Mouse (Mus musculus): ENCODE data around the gene Capn7. TPM values are rescaled to one million over a fixed set of nuclear protein-coding genes. Genes with fewer than 3 reads are reported as not detected.
A peak's percentile ranks its signal among the peaks of the same experiment; 100 is the strongest.

Capn7 gene
- polyA plus RNA-seq, 1 experiment from 2014 or later: 90.6 TPM

DNA sequence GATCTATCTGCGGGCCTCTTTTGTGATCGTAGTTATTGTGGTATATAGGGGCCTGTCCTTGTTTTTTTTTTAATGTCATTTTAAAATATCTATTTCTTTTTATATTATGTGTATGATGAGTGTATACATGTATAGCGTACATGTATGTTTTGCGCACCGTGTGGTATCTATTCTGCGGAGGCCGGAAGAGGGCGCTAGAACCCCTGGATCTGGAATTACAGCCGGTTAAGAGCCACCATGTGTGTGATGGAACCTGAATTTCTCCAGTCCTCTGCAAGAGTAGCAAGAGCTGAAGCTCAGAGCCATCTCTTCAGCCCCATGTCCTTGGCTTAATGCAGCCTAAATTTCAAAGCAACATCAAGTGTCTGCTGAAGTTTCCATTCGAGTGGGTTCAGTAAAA is 11.6 kb upstream of the Capn7 start:
- Histone ChIP-seq H3K9me3 (ENCODE audit: control insufficient read depth, low read length) (no peaks in the 10 kb centered on the region), H3K9ac (no peak overlapping the region), H3K36me3 (replicated peaks; ENCODE audit: control insufficient read depth, insufficient read depth) (no peaks in the 10 kb centered on the region), H3K27me3 (ENCODE audit: control insufficient read depth, insufficient read depth, low read length) (no peaks in the 10 kb centered on the region), H3K4me3 (replicated peaks; ENCODE audit: low read length) (no peak overlapping the region), H3K4me1 (replicated peaks; ENCODE audit: control insufficient read depth, insufficient read depth, low read length) (no peaks in the 10 kb centered on the region), H3K27ac (no peak overlapping the region), H3K4me2 (replicated peaks) (no peak overlapping the region)
- 65% methylated on average over 10 of the region's 10 CpGs for WGBS
- ATAC-seq (ENCODE audit: low FRiP score) (no peak), DNase-seq (ENCODE audit: low spot score) (no peak)

GRCm38 (mm10) chr14:31325551-31325950 is 10.9 kb upstream of the Capn7 start:
- 55% methylated on average over 5 of the region's 5 CpGs for WGBS
- Histone ChIP-seq H3K4me1 (replicated peaks; ENCODE audit: control insufficient read depth, insufficient read depth, low read length) (no peaks in the 10 kb centered on the region), H3K4me2 (replicated peaks) (no peak overlapping the region), H3K27me3 (ENCODE audit: control insufficient read depth, insufficient read depth, low read length) (no peaks in the 10 kb centered on the region), H3K27ac (no peak overlapping the region), H3K9ac (no peak overlapping the region), H3K36me3 (replicated peaks; ENCODE audit: control insufficient read depth, insufficient read depth) (no peaks in the 10 kb centered on the region), H3K4me3 (replicated peaks; ENCODE audit: low read length) (no peak overlapping the region), H3K9me3 (ENCODE audit: control insufficient read depth, low read length) (no peaks in the 10 kb centered on the region)
- DNase-seq (ENCODE audit: low spot score) (no peak), ATAC-seq (ENCODE audit: low FRiP score) (no peak)

GRCm38 (mm10) chr14:31326770-31327169 is 9.7 kb upstream of the Capn7 start:
- H3K9ac ChIP-seq: no peak overlapping the region
- 86% methylated on average over 7 of the region's 7 CpGs for WGBS
- DNase-seq (ENCODE audit: low spot score): no peak
- no peak overlapping the region for H3K4me3 ChIP-seq (replicated peaks; ENCODE audit: low read length)
- H3K36me3 ChIP-seq (replicated peaks; ENCODE audit: control insufficient read depth, insufficient read depth): no peaks in the 10 kb centered on the region
- no peaks in the 10 kb centered on the region for H3K4me1 ChIP-seq (replicated peaks; ENCODE audit: control insufficient read depth, insufficient read depth, low read length)
- H3K4me2 ChIP-seq (replicated peaks): no peak overlapping the region
- H3K9me3 ChIP-seq (ENCODE audit: control insufficient read depth, low read length): no peaks in the 10 kb centered on the region
- ATAC-seq (ENCODE audit: low FRiP score): no peak
- no peaks in the 10 kb centered on the region for H3K27me3 ChIP-seq (ENCODE audit: control insufficient read depth, insufficient read depth, low read length)
- H3K27ac ChIP-seq: no peak overlapping the region

DNA sequence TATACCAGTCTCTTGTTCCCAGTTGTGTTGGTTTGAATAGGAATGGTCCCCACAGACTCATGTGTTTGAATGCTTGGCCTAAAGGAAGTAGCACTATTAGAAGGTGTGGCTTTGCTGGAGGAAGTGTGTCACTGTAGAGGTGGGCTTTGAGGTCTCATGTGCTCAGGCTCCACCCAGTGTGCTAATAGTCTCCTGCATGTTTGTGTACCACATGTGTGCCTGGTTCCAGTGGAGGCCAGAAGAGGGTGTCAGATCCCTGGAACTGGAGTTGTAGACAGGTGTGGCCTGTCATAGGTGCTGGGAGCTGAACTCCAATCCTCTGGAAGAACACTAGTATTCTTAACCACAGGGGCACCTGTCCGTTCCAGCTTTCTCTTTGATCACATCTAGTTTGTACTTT is 9.2 kb upstream of the Capn7 start:
- H3K27ac ChIP-seq: no peak overlapping the region
- WGBS: 90% methylated on average over 1 of the region's 1 CpGs
- H3K4me3 ChIP-seq (replicated peaks; ENCODE audit: low read length): no peak overlapping the region
- H3K9ac ChIP-seq: no peak overlapping the region
- no peaks in the 10 kb centered on the region for H3K4me1 ChIP-seq (replicated peaks; ENCODE audit: control insufficient read depth, insufficient read depth, low read length)
- DNase-seq (ENCODE audit: low spot score) (no peak), ATAC-seq (ENCODE audit: low FRiP score) (no peak)
- H3K4me2 ChIP-seq (replicated peaks): no peak overlapping the region
- H3K36me3 ChIP-seq (replicated peaks; ENCODE audit: control insufficient read depth, insufficient read depth): no peaks in the 10 kb centered on the region
- no peaks in the 10 kb centered on the region for H3K27me3 ChIP-seq (ENCODE audit: control insufficient read depth, insufficient read depth, low read length)
- H3K9me3 ChIP-seq (ENCODE audit: control insufficient read depth, low read length): no peaks in the 10 kb centered on the region

- H3K4me3 ChIP-seq (replicated peaks; ENCODE audit: low read length): no peak overlapping the region
- H3K27ac ChIP-seq: no peak overlapping the region
- no peaks in the 10 kb centered on the region for H3K4me1 ChIP-seq (replicated peaks; ENCODE audit: control insufficient read depth, insufficient read depth, low read length)
- ATAC-seq (ENCODE audit: low FRiP score) (no peak), DNase-seq (ENCODE audit: low spot score) (no peak)
- no peaks in the 10 kb centered on the region for H3K27me3 ChIP-seq (ENCODE audit: control insufficient read depth, insufficient read depth, low read length)
- no peak overlapping the region for H3K4me2 ChIP-seq (replicated peaks)
- H3K36me3 ChIP-seq (replicated peaks; ENCODE audit: control insufficient read depth, insufficient read depth): no peaks in the 10 kb centered on the region
- no peaks in the 10 kb centered on the region for H3K9me3 ChIP-seq (ENCODE audit: control insufficient read depth, low read length)
- 79% methylated on average over 4 of the region's 4 CpGs for WGBS
- no peak overlapping the region for H3K9ac ChIP-seq
These were observed 8.8 kb upstream of the Capn7 start for GRCm38 (mm10) chr14:31327681-31328080.

GRCm38 (mm10) chr14:31329741-31330140 is 6.7 kb upstream of the Capn7 start:
- H3K4me2 ChIP-seq (replicated peaks): no peak overlapping the region
- no peaks in the 10 kb centered on the region for H3K36me3 ChIP-seq (replicated peaks; ENCODE audit: control insufficient read depth, insufficient read depth)
- no peak overlapping the region for H3K9ac ChIP-seq
- ATAC-seq (ENCODE audit: low FRiP score) (no peak), DNase-seq (ENCODE audit: low spot score) (no peak)
- no peaks in the 10 kb centered on the region for H3K27me3 ChIP-seq (ENCODE audit: control insufficient read depth, insufficient read depth, low read length)
- H3K4me3 ChIP-seq (replicated peaks; ENCODE audit: low read length): no peak overlapping the region
- no peak overlapping the region for H3K27ac ChIP-seq
- H3K9me3 ChIP-seq (ENCODE audit: control insufficient read depth, low read length): no peaks in the 10 kb centered on the region
- 54% methylated on average over 2 of the region's 2 CpGs for WGBS
- H3K4me1 ChIP-seq (replicated peaks; ENCODE audit: control insufficient read depth, insufficient read depth, low read length): no peaks in the 10 kb centered on the region

DNA sequence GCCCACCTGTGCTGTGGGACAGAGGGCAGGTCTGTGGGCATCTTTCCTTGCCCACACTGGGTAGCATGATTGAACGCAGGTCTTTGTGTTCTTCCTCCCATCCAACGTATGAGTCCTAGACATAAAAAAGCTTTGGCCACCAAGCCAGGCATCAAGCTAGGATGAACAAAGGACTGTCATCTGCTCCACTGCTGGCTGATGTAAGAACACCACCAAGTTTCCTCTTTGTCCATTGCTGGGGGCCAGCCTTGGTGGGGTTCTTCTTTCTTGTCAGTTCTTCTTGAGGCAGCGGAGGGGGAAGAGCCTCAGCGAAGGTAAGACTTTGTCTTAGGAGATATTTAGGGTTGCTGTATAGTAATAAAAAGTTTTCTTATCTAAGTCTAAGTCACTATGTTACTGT is 5.5 kb upstream of the Capn7 start:
- Histone ChIP-seq H3K4me3 (replicated peaks; ENCODE audit: low read length) (no peak overlapping the region), H3K9me3 (ENCODE audit: control insufficient read depth, low read length) (no peaks in the 10 kb centered on the region), H3K9ac (no peak overlapping the region), H3K4me2 (replicated peaks) (no peak overlapping the region), H3K36me3 (replicated peaks; ENCODE audit: control insufficient read depth, insufficient read depth) (no peaks in the 10 kb centered on the region), H3K27ac (no peak overlapping the region), H3K4me1 (replicated peaks; ENCODE audit: control insufficient read depth, insufficient read depth, low read length) (peaks cover 6% of the 10 kb centered on the region; the same call in 1 of the 2 replicates), H3K27me3 (ENCODE audit: control insufficient read depth, insufficient read depth, low read length) (no peaks in the 10 kb centered on the region)
- WGBS: 77% methylated on average over 4 of the region's 4 CpGs
- no peak for ATAC-seq (ENCODE audit: low FRiP score)
- no peak for DNase-seq (ENCODE audit: low spot score)

DNA sequence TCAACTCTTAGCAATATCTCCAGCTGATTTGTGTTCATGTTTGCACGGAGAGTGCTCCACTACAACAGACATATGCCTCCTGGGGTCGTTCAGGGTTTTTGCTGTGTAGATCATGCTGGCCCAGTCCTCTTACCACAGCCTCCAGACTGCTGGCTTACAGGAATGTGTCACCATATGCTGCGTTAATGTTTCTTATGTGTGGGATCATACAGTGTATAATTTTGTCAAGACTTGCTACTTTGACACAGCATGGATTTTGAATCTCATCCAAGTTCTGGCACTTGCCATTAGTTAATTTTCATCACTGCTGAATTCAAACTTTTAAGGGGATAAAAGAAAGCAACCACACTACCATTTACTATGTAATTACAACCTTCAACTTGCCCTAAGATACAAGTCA is 673 bp upstream of the Capn7 start:
- Histone ChIP-seq H3K9ac (peak overlapping the region; percentile 49), H3K4me1 (replicated peaks; ENCODE audit: control insufficient read depth, insufficient read depth, low read length) (peaks cover 22% of the 10 kb centered on the region), H3K27me3 (ENCODE audit: control insufficient read depth, insufficient read depth, low read length) (no peaks in the 10 kb centered on the region), H3K4me3 (replicated peaks; ENCODE audit: low read length) (peak overlapping the region; percentile 78), H3K27ac (peak overlapping the region; percentile 71), H3K4me2 (replicated peaks) (peak overlapping the region; percentile 81), H3K36me3 (replicated peaks; ENCODE audit: control insufficient read depth, insufficient read depth) (peaks cover 5% of the 10 kb centered on the region), H3K9me3 (ENCODE audit: control insufficient read depth, low read length) (no peaks in the 10 kb centered on the region)
- 55% methylated on average over 3 of the region's 3 CpGs for WGBS
- DNase-seq (ENCODE audit: low spot score): no peak
- no peak for ATAC-seq (ENCODE audit: low FRiP score)

DNA sequence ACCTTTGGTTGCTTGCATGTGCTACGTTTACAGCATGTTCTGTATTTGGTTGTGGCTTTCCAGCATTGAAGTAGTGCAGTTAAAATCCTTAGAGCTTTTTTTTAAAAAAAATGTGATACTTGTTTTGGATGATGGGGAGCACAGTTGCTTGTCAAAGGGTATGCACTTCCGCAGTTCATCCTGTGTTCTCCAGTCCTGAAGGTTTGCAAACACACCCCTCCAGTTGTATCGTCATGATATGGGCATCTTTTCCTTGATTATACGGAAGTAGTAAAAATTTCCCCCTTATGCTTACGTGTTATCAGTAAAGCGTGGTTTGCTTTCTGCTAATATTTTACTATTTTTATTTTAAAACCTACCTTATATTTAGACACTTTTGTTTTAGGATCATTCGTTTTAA is 968 bp downstream of the Capn7 start:
- ATAC-seq (ENCODE audit: low FRiP score) (no peak), DNase-seq (ENCODE audit: low spot score) (no peak)
- Histone ChIP-seq H3K36me3 (replicated peaks; ENCODE audit: control insufficient read depth, insufficient read depth) (peaks cover 10% of the 10 kb centered on the region), H3K4me1 (replicated peaks; ENCODE audit: control insufficient read depth, insufficient read depth, low read length) (peaks cover 22% of the 10 kb centered on the region), H3K4me2 (replicated peaks) (peak overlapping the region; percentile 81), H3K27ac (peak overlapping the region; percentile 91), H3K9ac (peak overlapping the region; percentile 80), H3K27me3 (ENCODE audit: control insufficient read depth, insufficient read depth, low read length) (no peaks in the 10 kb centered on the region), H3K9me3 (ENCODE audit: control insufficient read depth, low read length) (no peaks in the 10 kb centered on the region), H3K4me3 (replicated peaks; ENCODE audit: low read length) (peak overlapping the region; percentile 78)
- WGBS: 44% methylated on average over 7 of the region's 7 CpGs

- ATAC-seq (ENCODE audit: low FRiP score) (no peak), DNase-seq (ENCODE audit: low spot score) (no peak)
- Histone ChIP-seq H3K4me1 (replicated peaks; ENCODE audit: control insufficient read depth, insufficient read depth, low read length) (peaks cover 22% of the 10 kb centered on the region), H3K9ac (peak overlapping the region; percentile 80), H3K27me3 (ENCODE audit: control insufficient read depth, insufficient read depth, low read length) (no peaks in the 10 kb centered on the region), H3K9me3 (ENCODE audit: control insufficient read depth, low read length) (no peaks in the 10 kb centered on the region), H3K4me3 (replicated peaks; ENCODE audit: low read length) (peak overlapping the region; percentile 78), H3K36me3 (replicated peaks; ENCODE audit: control insufficient read depth, insufficient read depth) (peaks cover 11% of the 10 kb centered on the region), H3K27ac (no peak overlapping the region), H3K4me2 (replicated peaks) (peak overlapping the region; percentile 81)
These were observed 1.5 kb downstream of the Capn7 start for GRCm38 (mm10) chr14:31337947-31338346.

All from hindbrain, embryonic 14.5 days (tissue).